Mouse (Mus musculus) gastrocnemius, postnatal 14 days (tissue): Measurements from ENCODE around the gene Clip2. TPM values are rescaled to one million over a fixed set of nuclear protein-coding genes. Genes with fewer than 3 reads are reported as not detected.
A peak's percentile ranks its signal among the peaks of the same experiment; 100 is the strongest.
"Not testable (repeated sequence)": the region's sequence is repeated elsewhere in the genome, so short reads cannot be mapped to it uniquely, and the experiment has no call there.

Experiments used
- DNase-seq: peaks from one replicate; pipeline ENCODE4 v3.0.0; 2021; ENCODE audit warnings: mixed read lengths
- intact Hi-C: fragments of 180-260 bp; cut with DNase I; formaldehyde crosslinking; loops from one replicate; pipeline ENCODE4 v1.15.1; 2025; ENCODE audit warnings: low total_unique reads
- total RNA-seq, 2 experiments: library from RNA; stranded (reverse); gene quantifications; 2 replicates each; pipeline ENCODE4 v1.2.3; 2021

The Clip2 gene
- total RNA-seq, 2 experiments from 2014 or later, result 6.4 to 8.4 TPM

- intact Hi-C loops, result loop anchor here (5.0 kb wide), 1 partner anchor 210 kb away; no protein-coding TSS in a partner anchor
- no peak for DNase-seq
These were observed 55.2 kb downstream of the Clip2 start for GRCm38 (mm10) chr5:134497026-134497425.

- DNase-seq, result no peak
- intact Hi-C loops, result loop anchor here (5.0 kb wide), 1 partner anchor 212 kb away; no protein-coding TSS in a partner anchor
These were observed 56.4 kb downstream of the Clip2 start for GRCm38 (mm10) chr5:134495796-134496195.

GRCm38 (mm10) chr5:134494142-134494541, 58.1 kb downstream of the Clip2 start:
- DNase-seq, result peak; percentile 88
- intact Hi-C loops, result no loop called here

- DNase-seq, result no peak
- intact Hi-C loops, result no loop called here
These were observed 59.3 kb downstream of the Clip2 start for GRCm38 (mm10) chr5:134492956-134493355.

GRCm38 (mm10) chr5:134491712-134492417, 60.4 kb downstream of the Clip2 start:
- peak; percentile 82 for DNase-seq
- intact Hi-C loops, result no loop called here

GRCm38 (mm10) chr5:134491206-134491605, 61.0 kb downstream of the Clip2 start:
- intact Hi-C loops, result no loop called here
- no peak for DNase-seq

- DNase-seq, result no peak
- intact Hi-C loops, result no loop called here
These were observed 61.8 kb downstream of the Clip2 start for GRCm38 (mm10) chr5:134490465-134490864.

- intact Hi-C loops, result no loop called here
- DNase-seq, result no peak
These were observed 62.7 kb downstream of the Clip2 start for GRCm38 (mm10) chr5:134489583-134489982.

- no peak for DNase-seq
- intact Hi-C loops, result no loop called here
These were observed 63.6 kb downstream of the Clip2 start for GRCm38 (mm10) chr5:134488596-134488995.

GRCm38 (mm10) chr5:134488042-134488441, 64.2 kb downstream of the Clip2 start:
- intact Hi-C loops, result no loop called here
- no peak for DNase-seq

GRCm38 (mm10) chr5:134485900-134486665, 66.2 kb downstream of the Clip2 start:
- DNase-seq, result peak; percentile 54
- intact Hi-C loops, result loop anchor here (2.0 kb wide), 1 partner anchor 101 kb away; no protein-coding TSS in a partner anchor

- intact Hi-C loops, result no loop called here
- no peak for DNase-seq
These were observed 67.0 kb downstream of the Clip2 start for GRCm38 (mm10) chr5:134485183-134485730.

GRCm38 (mm10) chr5:134483291-134483690, 68.9 kb downstream of the Clip2 start:
- intact Hi-C loops, result no loop called here
- DNase-seq, result no peak

GRCm38 (mm10) chr5:134482331-134482730, 69.9 kb downstream of the Clip2 start:
- DNase-seq, result no peak
- intact Hi-C loops, result no loop called here

GRCm38 (mm10) chr5:134478886-134479285, 73.3 kb downstream of the Clip2 start:
- DNase-seq, intact Hi-C loops: not testable (repeated sequence)

GRCm38 (mm10) chr5:134475686-134476085, 76.5 kb downstream of the Clip2 start:
- DNase-seq, intact Hi-C loops: not testable (repeated sequence)

- DNase-seq, result no peak
- intact Hi-C loops, result no loop called here
These were observed 77.1 kb downstream of the Clip2 start for GRCm38 (mm10) chr5:134475006-134475605.

GRCm38 (mm10) chr5:134473902-134474301, 78.3 kb downstream of the Clip2 start:
- intact Hi-C loops, result no loop called here
- DNase-seq, result no peak

GRCm38 (mm10) chr5:134470538-134471169, 81.6 kb downstream of the Clip2 start:
- intact Hi-C loops, result no loop called here
- DNase-seq, result no peak
